Mouse (Mus musculus) inflammation-experienced regulatory T-cells, adult 6 months (primary cell): ENCODE data around the gene Abcc4. TPM values are rescaled to one million over a fixed set of nuclear protein-coding genes. Genes with fewer than 3 reads are reported as not detected.

ENCODE experiments used
- polyA plus RNA-seq, 3 experiments: library from polyadenylated mRNA; unstranded; fragments of 100-300 nt; shearing (Covaris generic); gene quantifications; one replicate each; pipeline ENCODE4 v1.2.1; 2017

Abcc4 gene
- polyA plus RNA-seq, 3 experiments from 2014 or later, result 7.2 to 9.6 (median 8.2) TPM

Other genes with a start within 250 kb of the Abcc4 start
- 1 to 10 TPM in 2 of 3 experiments, under 1 TPM in 1; 0.49 to 2.1 (median 2.1) TPM for gene Cldn10, start 81.7 kb upstream of the Abcc4 start, polyA plus RNA-seq
- 10 to 100 TPM in 2 of 3 experiments, 1 to 10 TPM in 1; 5.0 to 17.5 (median 11.8) TPM for gene Dzip1, start 219.2 kb upstream of the Abcc4 start, polyA plus RNA-seq
- gene Dnajc3, start 231.8 kb upstream of the Abcc4 start, polyA plus RNA-seq, result 10 to 100 TPM; 39.4 to 48.4 (median 39.7) TPM